Mouse (Mus musculus): ENCODE measurements at regions not wholly inside any gene's neighbourhood (a gene's known extent, or its start where the extent isn't known, plus 50 kb on each side); places are given as distances from the start of the nearest gene placed in this dataset.

- TF ChIP-seq EP300 (IDR thresholded peaks at IDR 0.05; ENCODE audit: low read depth) (no peak), CTCF (IDR thresholded peaks at IDR 0.05; ENCODE audit: low read depth) (no peak)
Observed at GRCm38 (mm10) chr12:98354545-98354944, 86.1 kb downstream of the Gpr65 start.

Measured in liver, embryonic 14.5 days (tissue).